Mouse (Mus musculus) ES-E14 (cell line): Measurements from ENCODE around the gene Agpat1.

Experiments
- MAFK ChIP-seq: IDR thresholded peaks from 2 replicates; pipeline ENCODE4 v1.6.1; 2014; ENCODE audit warnings: mild to moderate bottlenecking, low read depth, low read length, inconsistent platforms; ENCODE audit not compliant: insufficient read depth
- ZNF384 ChIP-seq: IDR thresholded peaks from 2 replicates; pipeline ENCODE4 v1.6.1; 2012; ENCODE audit warnings: low read depth, low read length, inconsistent platforms

GRCm38 (mm10) chr17:34659897-34660214 is 55.8 kb downstream of the Agpat1 start:
- TF ChIP-seq MAFK, result no peak
- TF ChIP-seq ZNF384, result no peak
